Mouse (Mus musculus) small intestine, adult 2 months (tissue): ENCODE results near the gene Dclk1.

Source experiments
- CTCF ChIP-seq: fragments of 200-500 bp; IDR thresholded peaks from 2 replicates; pipeline ENCODE4 v1.5.1; 2012; ENCODE audit warnings: low read depth, mild to moderate bottlenecking, control low read depth, inconsistent platforms, low read length, moderate library complexity, mixed read lengths; ENCODE audit not compliant: insufficient replicate concordance, insufficient read length; ENCODE audit errors: extremely low read depth
- POLR2A ChIP-seq: fragments of 200-500 bp; IDR thresholded peaks from 2 replicates; pipeline ENCODE4 v1.6.1; 2012; ENCODE audit warnings: low read depth, mild to moderate bottlenecking, control low read depth, inconsistent platforms, low read length, moderate library complexity

- TF ChIP-seq POLR2A (no peak), CTCF (no peak)
Measured at GRCm38 (mm10) chr3:55551912-55552311, 309.7 kb downstream of the Dclk1 start.
